Mouse (Mus musculus) midbrain, embryonic 14.5 days (tissue): Measurements from ENCODE around the gene Arhgef28. TPM values are rescaled to one million over a fixed set of nuclear protein-coding genes. Genes with fewer than 3 reads are reported as not detected.

Source experiments
- ATAC-seq: fragments of 200-750 bp; cut with Nextera tagmentation; 2 replicates; pipeline ENCODE4 v1.8.0; 2017; ENCODE audit warnings: moderate number of reproducible peaks, moderate library complexity; ENCODE audit not compliant: low FRiP score, low TSS enrichment
- DNase-seq: peaks from one replicate; pipeline ENCODE4 v3.0.0-alpha.2; 2015
- H3K27ac ChIP-seq: fragments of 300-500 bp; sonication (generic); replicated peaks from 2 replicates; pipeline ENCODE4 v1.5.1; 2014; ENCODE audit warnings: mild to moderate bottlenecking, low read depth, low read length, moderate library complexity
- H3K27me3 ChIP-seq: fragments of 300-500 bp; sonication (generic); 2 replicates; pipeline ENCODE4 v1.6.1; 2014; ENCODE audit warnings: low read length, control low read depth, mixed read lengths; ENCODE audit not compliant: control insufficient read depth, insufficient read depth
- H3K36me3 ChIP-seq: fragments of 300-500 bp; sonication (generic); 2 replicates; pipeline ENCODE4 v1.6.1; 2014; ENCODE audit warnings: low read length, control low read depth; ENCODE audit not compliant: control insufficient read depth, insufficient read depth
- H3K4me1 ChIP-seq: fragments of 300-500 bp; sonication (generic); 2 replicates; pipeline ENCODE4 v1.6.1; 2014; ENCODE audit warnings: mild to moderate bottlenecking, antibody characterized with exemption, low read length, control low read depth; ENCODE audit not compliant: control insufficient read depth, insufficient read depth
- H3K4me2 ChIP-seq: fragments of 300-500 bp; sonication (generic); 2 replicates; pipeline ENCODE4 v1.6.1; 2014; ENCODE audit warnings: mild to moderate bottlenecking, low read length, moderate library complexity
- H3K4me3 ChIP-seq: fragments of 300-500 bp; sonication (generic); replicated peaks from 2 replicates; pipeline ENCODE4 v1.5.1; 2014; ENCODE audit warnings: low read depth, low read length
- H3K9ac ChIP-seq: fragments of 300-500 bp; sonication (generic); replicated peaks from 2 replicates; pipeline ENCODE4 v1.6.1; 2014; ENCODE audit warnings: mild to moderate bottlenecking, low read length, moderate library complexity
- H3K9me3 ChIP-seq: fragments of 300-500 bp; sonication (generic); 2 replicates; pipeline ENCODE4 v1.6.1; 2016; ENCODE audit warnings: low read length, control low read depth, mixed read lengths; ENCODE audit not compliant: control insufficient read depth
- WGBS: fragments of 180-500 bp; shearing (Covaris S2); extraction: QIAGEN DNeasy Blood & Tissue Kit; methylation state at CpG from one replicate; pipeline ENCODE4 v1.1.7; 2014; 5-methylcytosine and 5-hydroxymethylcytosine counted together
- polyA plus RNA-seq: library from polyadenylated mRNA; unstranded; fragments of >200 nt; fragmentation: Nextera tagmentation; extraction: Ambion mirVana; gene quantifications from 2 replicates; pipeline ENCODE4 v1.2.1, GENCODE M21; 2014

Arhgef28 gene
- polyA plus RNA-seq, 1 experiment from 2014 or later: 21.1 TPM

DNA sequence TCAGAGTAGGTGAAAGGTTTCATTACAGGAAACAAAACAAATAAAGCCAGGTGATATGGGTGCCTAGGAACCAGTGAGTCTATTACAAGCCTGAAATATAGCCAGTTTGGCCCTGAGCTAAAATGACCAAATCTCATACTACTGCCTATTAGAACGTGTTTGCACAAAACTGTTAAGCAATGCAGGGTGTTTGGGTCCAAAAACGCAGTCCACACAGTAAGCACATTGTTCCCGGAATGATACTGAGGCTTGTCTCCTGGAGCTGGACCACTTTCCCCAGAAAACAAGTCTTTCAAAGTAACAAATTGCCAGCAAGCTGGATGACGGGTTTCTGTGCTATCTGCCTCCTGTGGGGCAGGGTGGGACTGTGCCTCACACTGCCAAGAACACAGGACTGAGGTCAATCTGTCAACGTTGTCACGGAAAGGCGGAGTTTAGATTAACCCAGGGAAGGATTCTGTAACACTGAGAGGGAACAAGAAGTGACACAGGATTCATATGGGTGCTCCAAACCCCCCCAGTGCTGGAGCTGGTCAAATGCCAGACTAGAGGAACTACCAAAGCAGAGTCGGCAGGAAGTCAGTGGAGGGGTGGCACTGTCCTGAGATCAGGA lies 352.8 kb downstream of the Arhgef28 start:
- Histone ChIP-seq H3K27me3 (no peaks in the 10 kb centered on the region), H3K27ac (no peak overlapping the region), H3K4me2 (no peak overlapping the region), H3K9ac (no peak overlapping the region), H3K4me3 (no peak overlapping the region), H3K4me1 (no peaks in the 10 kb centered on the region), H3K9me3 (no peaks in the 10 kb centered on the region), H3K36me3 (no peaks in the 10 kb centered on the region)
- WGBS: 78% methylated on average over 8 of the region's 8 CpGs
- DNase-seq (no peak), ATAC-seq (no peak)

Other genes starting within 250 kb of the Arhgef28 start
- gene Utp15, start 56.6 kb upstream of the Arhgef28 start, polyA plus RNA-seq: 27.5 and 35.1 TPM in 2 replicates
- gene Ankra2, start 56.6 kb upstream of the Arhgef28 start, polyA plus RNA-seq: 97.6 and 110 TPM in 2 replicates
- gene Gm21976, start 73.4 kb upstream of the Arhgef28 start, polyA plus RNA-seq: not detected in 2 replicates
- 568 and 574 TPM in 2 replicates for gene Btf3, start 110.6 kb upstream of the Arhgef28 start, polyA plus RNA-seq
- gene Foxd1, start 147.8 kb upstream of the Arhgef28 start, polyA plus RNA-seq: 0.12 and 0.54 TPM in 2 replicates